Mouse (Mus musculus): ENCODE results near the gene Tmem270.

The Tmem270 gene

DNA sequence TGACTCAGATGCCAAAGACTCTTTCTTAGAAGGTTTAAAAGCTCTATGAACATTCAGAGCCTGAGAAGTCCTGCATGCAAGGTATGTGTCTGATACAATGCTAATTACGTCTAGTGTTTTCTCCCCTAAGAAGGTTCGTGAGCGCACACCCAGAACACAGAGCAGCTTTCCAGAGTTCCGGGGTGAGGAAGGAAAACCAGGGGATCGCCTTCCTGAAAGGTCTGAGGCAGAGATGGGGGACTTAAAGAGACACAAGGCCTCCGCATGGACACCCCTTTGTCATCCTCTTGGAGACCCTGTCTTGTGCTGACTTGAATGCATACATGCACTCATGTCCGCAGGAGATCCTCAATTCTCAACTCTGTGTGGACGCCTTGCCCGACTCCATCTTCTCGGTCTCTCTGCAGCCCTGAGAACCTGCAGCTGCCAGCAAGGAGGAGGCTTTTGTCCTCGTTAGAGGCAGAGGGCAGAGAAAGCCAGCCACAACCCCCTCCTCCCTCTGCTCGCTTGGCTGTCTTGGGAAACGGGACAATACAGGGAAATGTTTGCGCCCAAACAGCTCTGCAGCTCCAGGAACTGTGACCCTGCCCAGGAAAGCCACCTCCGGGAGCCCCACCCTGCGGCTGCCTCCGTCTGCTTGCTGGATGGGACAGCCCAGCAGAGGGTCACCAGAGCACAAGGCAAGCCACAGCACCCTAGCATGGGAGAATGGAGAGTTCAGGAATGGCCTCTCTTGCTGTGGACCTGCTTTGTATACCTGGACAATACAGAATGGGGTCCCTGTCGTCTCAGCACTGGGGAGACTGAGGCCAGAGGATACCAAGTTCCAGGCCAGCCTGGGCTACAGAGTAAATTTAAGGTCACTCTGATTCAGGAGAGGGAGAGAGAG, 18.8 kb downstream of the Tmem270 start:
- in situ Hi-C loops (cut with MseI, MboI) = loop anchor here in 1 of 2 experiments (25.0 kb wide), 1 partner anchor 100 kb away; no protein-coding TSS in a partner anchor

GRCm38 (mm10) chr5:134883077-134883476, 23.5 kb downstream of the Tmem270 start:
- in situ Hi-C loops (cut with MseI, MboI) = loop anchor here in 1 of 2 experiments (25.0 kb wide), 1 partner anchor 96 kb away; no protein-coding TSS in a partner anchor

- in situ Hi-C loops (cut with MseI, MboI) = loop anchor here in 1 of 2 experiments (25.0 kb wide), 1 partner anchor 90 kb away; no protein-coding TSS in a partner anchor
Measured at GRCm38 (mm10) chr5:134876801-134877200, 29.7 kb downstream of the Tmem270 start.

- in situ Hi-C loops (cut with MseI, MboI) = loop anchor here in 1 of 2 experiments (25.0 kb wide), 1 partner anchor 88 kb away; no protein-coding TSS in a partner anchor
Measured at GRCm38 (mm10) chr5:134875245-134875644, 31.3 kb downstream of the Tmem270 start.

- in situ Hi-C loops (cut with MseI, MboI) = no loop called here
Measured at GRCm38 (mm10) chr5:134873956-134874879, 32.3 kb downstream of the Tmem270 start.

DNA sequence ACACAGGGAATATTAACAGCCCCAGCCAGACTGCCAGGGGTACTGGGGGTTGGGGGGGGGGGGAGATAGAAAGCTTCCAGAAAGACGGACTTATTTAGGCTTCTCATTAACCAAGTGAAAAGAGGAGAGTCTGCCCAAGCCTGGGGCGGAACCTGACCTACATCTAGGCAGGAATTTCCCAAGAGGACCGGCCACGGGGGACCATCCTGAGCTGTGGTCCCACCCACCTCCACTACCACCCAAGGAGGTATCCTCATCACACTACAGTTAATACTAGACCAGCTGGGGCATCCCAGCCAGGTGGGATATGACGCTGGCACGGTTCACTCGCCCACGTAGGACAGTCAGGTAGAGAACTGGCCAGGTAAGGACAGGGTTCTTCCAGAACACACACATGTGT, 33.5 kb downstream of the Tmem270 start:
- in situ Hi-C loops (cut with MseI, MboI) = no loop called here

DNA sequence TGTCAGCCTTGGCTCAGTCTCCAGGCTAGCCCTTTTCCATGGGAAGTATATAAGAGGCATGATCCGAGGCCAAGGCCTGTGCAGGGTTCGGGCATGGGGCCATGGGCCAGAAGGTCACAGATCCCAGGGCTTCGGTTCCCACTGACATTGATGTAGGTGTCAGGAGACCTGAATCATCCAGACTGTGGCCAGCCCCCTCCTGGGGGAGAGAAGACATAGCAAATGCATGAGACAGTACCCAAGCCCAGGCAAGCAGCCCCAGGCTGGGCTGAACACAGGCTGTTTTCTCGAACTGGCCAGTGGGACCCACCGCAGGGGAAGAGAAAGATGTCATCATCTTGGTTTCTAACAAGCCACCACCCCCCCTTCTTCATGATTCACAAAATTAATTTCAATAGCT, 33.9 kb downstream of the Tmem270 start:
- in situ Hi-C loops (cut with MseI, MboI) = no loop called here

DNA sequence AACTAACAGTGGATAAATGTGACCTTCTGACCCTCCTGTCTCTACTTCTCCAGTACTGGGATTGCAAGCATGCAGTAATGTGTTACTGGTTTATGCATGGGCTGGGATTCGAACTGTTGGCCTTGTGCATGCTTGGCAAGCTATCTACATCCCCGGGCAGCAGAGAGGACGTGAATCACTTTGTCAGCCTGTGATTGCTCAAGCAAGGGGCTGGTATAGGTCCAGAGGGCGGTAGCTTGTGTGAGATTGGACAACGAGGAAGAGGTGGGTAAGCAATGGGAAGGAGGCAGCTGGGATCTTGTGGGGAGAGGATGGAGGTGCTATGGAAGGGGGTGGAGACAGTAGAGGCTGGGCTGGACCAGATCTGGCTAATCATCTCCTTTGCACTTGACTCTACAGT, 38.0 kb downstream of the Tmem270 start:
- in situ Hi-C loops (cut with MseI, MboI) = no loop called here

- in situ Hi-C loops (cut with MseI, MboI) = no loop called here
Measured at GRCm38 (mm10) chr5:134867320-134868144, 39.0 kb downstream of the Tmem270 start.

- in situ Hi-C loops (cut with MseI, MboI) = no loop called here
Measured at GRCm38 (mm10) chr5:134865158-134865557, 41.4 kb downstream of the Tmem270 start.

- in situ Hi-C loops (cut with MseI, MboI) = no loop called here
Measured at GRCm38 (mm10) chr5:134861902-134862497, 44.5 kb downstream of the Tmem270 start.

GRCm38 (mm10) chr5:134859193-134859592, 47.3 kb downstream of the Tmem270 start:
- in situ Hi-C loops (cut with MseI, MboI) = no loop called here

- in situ Hi-C loops (cut with MseI, MboI) = no loop called here
Measured at GRCm38 (mm10) chr5:134858378-134858777, 48.2 kb downstream of the Tmem270 start.

DNA sequence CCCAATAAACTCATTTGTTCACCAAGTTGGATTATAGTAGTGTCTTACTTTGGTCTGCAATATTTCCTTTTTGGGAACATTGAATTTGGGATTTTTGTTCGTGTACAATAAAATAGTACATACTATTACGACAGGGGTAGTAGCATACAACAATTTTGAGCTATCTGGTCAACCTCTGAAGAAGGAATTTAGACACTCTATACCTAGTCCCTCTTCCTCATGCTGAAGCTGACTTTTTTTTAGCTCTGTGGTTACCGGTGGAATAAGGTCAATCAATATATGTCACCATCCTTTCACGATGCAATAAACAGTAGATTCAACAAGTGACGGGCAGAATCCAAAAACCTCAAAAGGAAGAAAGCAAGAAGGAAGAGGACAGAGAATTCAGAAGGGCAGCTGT, 53.7 kb downstream of the Tmem270 start:
- in situ Hi-C loops (cut with MseI, MboI) = no loop called here

All from mouse trophoblast stem cell (cell line).